Mouse (Mus musculus) right cerebral cortex, postnatal 14 days (tissue): Measurements from ENCODE around the gene C1qb.

Source experiments
- DNase-seq: peaks from one replicate; pipeline ENCODE4 v3.0.0; 2022

The C1qb gene

GRCm38 (mm10) chr4:136886101-136886500 lies at the start of gene C1qb:
Gene C1qb (minus strand): TSS chr4:136886187.
- no peak for DNase-seq

- no peak for DNase-seq
Measured at GRCm38 (mm10) chr4:136934746-136935613, 49.0 kb upstream of the C1qb start.

- DNase-seq: no peak
Measured at GRCm38 (mm10) chr4:136930474-136930873, 44.5 kb upstream of the C1qb start.

- DNase-seq: no peak
Measured at GRCm38 (mm10) chr4:136928928-136929327, 42.9 kb upstream of the C1qb start.

GRCm38 (mm10) chr4:136925804-136926203 lies 39.8 kb upstream of the C1qb start:
- DNase-seq: no peak

GRCm38 (mm10) chr4:136924529-136924928 lies 38.5 kb upstream of the C1qb start:
- DNase-seq: no peak

- DNase-seq: no peak
Measured at GRCm38 (mm10) chr4:136919526-136919925, 33.5 kb upstream of the C1qb start.

- no peak for DNase-seq
Measured at GRCm38 (mm10) chr4:136918834-136919233, 32.8 kb upstream of the C1qb start.

GRCm38 (mm10) chr4:136917165-136917524 lies 31.2 kb upstream of the C1qb start:
- no peak for DNase-seq

GRCm38 (mm10) chr4:136916359-136917164 lies 30.6 kb upstream of the C1qb start:
- no peak for DNase-seq

GRCm38 (mm10) chr4:136912841-136913240 lies 26.9 kb upstream of the C1qb start:
- DNase-seq: no peak

GRCm38 (mm10) chr4:136911804-136912203 lies 25.8 kb upstream of the C1qb start:
- DNase-seq: no peak

GRCm38 (mm10) chr4:136911211-136911646 lies 25.2 kb upstream of the C1qb start:
- no peak for DNase-seq

- no peak for DNase-seq
Measured at GRCm38 (mm10) chr4:136907809-136908208, 21.8 kb upstream of the C1qb start.

GRCm38 (mm10) chr4:136907033-136907432 lies 21.0 kb upstream of the C1qb start:
- DNase-seq: no peak

- DNase-seq: no peak
Measured at GRCm38 (mm10) chr4:136904767-136905539, 19.0 kb upstream of the C1qb start.

GRCm38 (mm10) chr4:136899154-136899553 lies 13.2 kb upstream of the C1qb start:
- no peak for DNase-seq

GRCm38 (mm10) chr4:136898637-136899036 lies 12.7 kb upstream of the C1qb start, which contains the start of gene C1qa:
Gene C1qa (minus strand): TSS chr4:136898803.
- DNase-seq: no peak

- no peak for DNase-seq
Measured at GRCm38 (mm10) chr4:136898084-136898598, 12.2 kb upstream of the C1qb start.

- DNase-seq: no peak
Measured at GRCm38 (mm10) chr4:136896461-136896860, 10.5 kb upstream of the C1qb start.

- no peak for DNase-seq
Measured at GRCm38 (mm10) chr4:136895861-136896260, 9.9 kb upstream of the C1qb start.

GRCm38 (mm10) chr4:136894821-136895220 lies 8.8 kb upstream of the C1qb start:
- no peak for DNase-seq
